Mouse (Mus musculus): Measurements from ENCODE around the gene Spef2.
"Not testable (repeated sequence)": the region's sequence is repeated elsewhere in the genome, so short reads cannot be mapped to it uniquely, and the experiment has no call there.

Spef2 gene

DNA sequence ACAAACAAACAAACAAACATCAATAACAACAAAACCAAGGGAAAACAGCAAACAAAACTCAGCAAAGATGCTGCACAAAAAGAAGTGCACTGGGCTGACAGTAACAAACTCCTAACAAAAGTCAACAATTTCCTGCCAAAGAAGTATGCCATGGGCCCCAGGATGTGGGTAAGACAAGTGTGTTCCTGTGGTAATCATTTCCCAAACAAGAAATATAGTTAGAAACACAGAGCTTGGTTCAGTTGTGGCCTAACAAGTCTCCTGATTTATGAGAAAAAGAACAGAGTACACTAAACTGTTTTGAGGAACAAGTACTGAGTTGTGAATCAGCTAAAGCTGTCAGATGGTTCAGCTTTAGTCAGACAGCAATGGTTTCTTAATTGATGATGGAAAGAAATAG lies 46.8 kb downstream of the Spef2 start:
- Histone ChIP-seq H3K36me3 (ENCODE audit: control insufficient read depth, insufficient read depth, low read length, poor library complexity, severe bottlenecking) (no peaks in the 10 kb centered on the region), H3K27me3 (ENCODE audit: control insufficient read depth, insufficient read depth, low read length, poor library complexity, severe bottlenecking) (no peaks in the 10 kb centered on the region)
- DNase-seq (ENCODE audit: low read depth, low spot score) = no peak

DNA sequence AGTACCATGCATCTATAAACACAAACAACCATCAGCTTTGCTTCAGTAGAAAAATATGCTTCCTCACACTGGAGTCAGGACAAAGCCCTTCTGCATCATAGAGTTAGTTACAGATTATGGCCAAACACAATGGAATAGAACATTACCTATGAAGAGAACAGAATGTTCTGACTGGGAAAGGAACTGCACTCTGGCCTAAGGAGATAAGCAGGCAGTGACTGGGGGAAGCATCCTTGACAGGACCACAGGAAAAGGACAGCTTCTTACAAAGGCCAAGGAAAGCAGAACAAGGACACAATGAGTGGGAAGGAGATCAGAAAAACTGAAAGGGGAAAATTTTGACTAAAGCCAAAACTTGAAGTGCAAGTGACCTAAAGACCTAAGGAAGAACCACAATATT lies 56.9 kb downstream of the Spef2 start:
- H3K36me3 ChIP-seq (ENCODE audit: control insufficient read depth, insufficient read depth, low read length, poor library complexity, severe bottlenecking) = no peaks in the 10 kb centered on the region
- no peak for DNase-seq (ENCODE audit: low read depth, low spot score)

DNA sequence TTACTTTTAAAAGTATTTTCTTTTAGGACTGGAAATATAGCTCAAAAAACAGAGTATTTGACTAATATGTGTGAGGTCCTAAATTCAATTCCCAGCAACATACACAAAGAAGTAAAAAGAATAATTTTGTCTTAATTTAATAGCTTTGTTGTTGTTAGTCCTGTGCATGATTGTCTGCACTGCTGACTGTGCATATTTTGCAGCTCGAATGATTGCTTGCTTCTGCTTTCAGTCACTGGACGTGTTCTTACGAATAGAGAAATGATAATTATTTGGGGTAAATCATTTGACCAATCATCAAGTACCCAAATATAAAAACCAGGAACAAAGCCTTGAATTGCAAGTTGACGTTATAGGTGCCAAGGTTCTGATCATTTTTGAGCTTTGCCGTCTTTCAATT lies 57.8 kb downstream of the Spef2 start:
- H3K36me3 ChIP-seq (ENCODE audit: control insufficient read depth, insufficient read depth, low read length, poor library complexity, severe bottlenecking) = no peaks in the 10 kb centered on the region
- no peak for DNase-seq (ENCODE audit: low read depth, low spot score)
- no peaks in the 10 kb centered on the region for H3K27me3 ChIP-seq (ENCODE audit: control insufficient read depth, insufficient read depth, low read length, poor library complexity, severe bottlenecking)

More for the DNA sequence above, 56.9 kb downstream of the Spef2 start:
- no peaks in the 10 kb centered on the region for H3K27me3 ChIP-seq (ENCODE audit: control insufficient read depth, insufficient read depth, low read length, poor library complexity, severe bottlenecking)

DNA sequence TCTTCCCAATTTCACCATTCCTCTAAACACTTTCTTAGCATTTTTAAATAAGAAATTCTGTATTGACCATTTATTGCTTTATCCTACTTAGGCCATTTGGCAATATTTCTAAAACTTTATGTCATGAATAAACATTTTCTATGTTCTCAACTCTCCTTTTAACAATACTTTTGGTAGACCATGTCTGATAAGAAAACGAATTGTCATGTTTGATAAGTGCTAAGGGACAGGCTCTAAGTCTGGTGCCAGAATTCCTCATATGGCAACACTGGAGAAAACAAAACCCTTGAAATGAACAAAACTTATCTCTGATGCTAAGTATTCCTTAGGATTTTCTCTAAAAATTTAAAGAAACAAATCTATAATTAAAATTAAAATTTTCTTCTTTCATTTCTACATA lies 58.2 kb downstream of the Spef2 start:
- DNase-seq (ENCODE audit: low read depth, low spot score) = no peak
- H3K36me3 ChIP-seq (ENCODE audit: control insufficient read depth, insufficient read depth, low read length, poor library complexity, severe bottlenecking) = no peaks in the 10 kb centered on the region
- H3K27me3 ChIP-seq (ENCODE audit: control insufficient read depth, insufficient read depth, low read length, poor library complexity, severe bottlenecking) = no peaks in the 10 kb centered on the region

DNA sequence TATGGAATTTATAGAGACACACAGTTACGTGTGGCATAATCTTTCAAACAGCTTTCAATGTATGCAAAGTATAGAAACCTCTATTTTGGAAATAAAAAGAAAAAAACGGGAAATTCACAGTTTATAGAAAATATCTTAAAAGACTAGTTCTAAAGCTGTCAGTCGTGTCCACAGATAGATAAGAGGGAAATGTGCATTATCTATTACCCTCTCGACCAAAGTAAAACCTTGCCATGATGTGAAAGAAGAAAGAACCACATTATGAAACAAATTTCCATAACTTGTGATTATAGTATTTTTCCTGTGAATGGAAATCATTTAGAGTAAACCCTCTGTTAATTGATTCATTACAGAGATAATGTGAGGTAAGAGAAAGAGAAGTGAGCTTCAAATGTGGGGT lies 65.2 kb downstream of the Spef2 start:
- H3K27me3 ChIP-seq (ENCODE audit: control insufficient read depth, insufficient read depth, low read length, poor library complexity, severe bottlenecking) = no peaks in the 10 kb centered on the region
- H3K36me3 ChIP-seq (ENCODE audit: control insufficient read depth, insufficient read depth, low read length, poor library complexity, severe bottlenecking) = no peaks in the 10 kb centered on the region
- no peak for DNase-seq (ENCODE audit: low read depth, low spot score)

DNA sequence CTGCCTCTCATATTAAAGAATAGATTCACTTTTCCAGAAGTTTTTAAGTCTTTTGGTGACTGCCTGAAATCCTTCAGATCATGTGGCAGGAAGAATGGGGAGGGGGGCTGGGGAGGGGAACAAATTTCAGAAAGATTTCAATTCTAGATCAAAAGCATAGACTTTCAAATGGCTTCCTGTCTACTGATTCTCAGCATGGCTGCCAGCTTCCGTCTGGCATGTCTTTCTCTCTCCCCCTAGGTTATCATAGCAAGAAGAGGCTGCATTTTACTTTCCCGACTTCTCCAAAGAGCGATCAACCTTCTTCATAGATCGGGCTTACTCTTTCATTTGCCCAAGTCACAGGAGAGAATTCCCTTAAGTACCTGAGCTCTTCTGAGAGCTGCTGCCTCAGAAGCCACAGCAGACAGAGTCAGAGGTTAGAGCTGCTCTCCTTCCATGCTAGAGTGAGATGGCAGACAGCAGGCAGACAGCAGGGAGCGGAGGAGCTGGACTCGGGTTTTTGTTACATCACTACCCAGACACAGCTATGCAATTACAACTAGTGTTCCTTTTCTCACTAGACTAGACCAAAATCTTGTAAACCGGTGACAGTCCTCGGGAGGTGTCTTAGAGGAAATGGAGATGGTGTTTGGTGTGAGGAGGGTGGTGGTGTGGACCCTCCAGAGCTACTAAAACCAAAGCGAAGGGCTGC lies 71.2 kb downstream of the Spef2 start:
- Histone ChIP-seq H3K27me3 (ENCODE audit: control insufficient read depth, insufficient read depth, low read length, poor library complexity, severe bottlenecking) (no peaks in the 10 kb centered on the region), H3K36me3 (ENCODE audit: control insufficient read depth, insufficient read depth, low read length, poor library complexity, severe bottlenecking) (no peaks in the 10 kb centered on the region)
- DNase-seq (ENCODE audit: low read depth, low spot score) = no peak

DNA sequence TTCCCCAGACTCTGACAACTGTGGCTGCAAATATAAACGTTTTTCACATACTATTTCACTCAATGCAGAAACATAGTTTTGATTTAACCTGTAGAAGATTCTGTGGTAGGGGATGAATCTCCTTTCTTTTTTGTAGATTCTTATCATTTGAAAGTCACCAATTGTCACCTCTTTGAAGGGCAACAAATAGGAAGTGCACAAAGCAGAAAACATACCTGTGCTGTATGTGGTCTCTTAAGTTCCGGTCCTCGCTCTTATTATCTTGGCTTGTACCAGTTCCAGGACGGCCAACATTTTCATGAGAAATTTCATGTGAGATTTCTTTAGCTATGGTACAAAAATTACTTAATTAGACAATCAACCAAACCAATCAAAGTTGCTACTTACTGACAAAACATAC lies 80.1 kb downstream of the Spef2 start:
- Histone ChIP-seq H3K27me3 (ENCODE audit: control insufficient read depth, insufficient read depth, low read length, poor library complexity, severe bottlenecking) (no peaks in the 10 kb centered on the region), H3K36me3 (ENCODE audit: control insufficient read depth, insufficient read depth, low read length, poor library complexity, severe bottlenecking) (no peaks in the 10 kb centered on the region)
- DNase-seq (ENCODE audit: low read depth, low spot score) = no peak

DNA sequence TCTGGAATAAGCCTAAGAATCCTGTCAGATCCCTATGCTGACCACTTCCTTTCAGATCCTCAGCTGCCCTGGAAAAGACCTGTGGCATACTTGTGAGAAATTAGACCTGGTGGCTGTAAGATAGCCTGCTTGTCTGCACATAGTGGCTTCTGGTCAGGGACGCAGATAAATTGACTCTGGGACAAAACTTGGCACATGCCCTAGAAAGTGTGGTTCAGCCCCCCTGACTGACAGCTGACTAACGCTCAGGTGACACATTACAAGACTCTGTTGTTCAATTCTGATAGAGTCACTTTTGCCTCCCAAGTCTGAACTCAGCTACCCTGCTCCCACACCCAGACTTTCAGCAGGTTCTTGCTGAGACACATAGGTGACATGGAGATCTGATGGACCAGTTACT lies 83.7 kb downstream of the Spef2 start:
- not testable (repeated sequence) for DNase-seq (ENCODE audit: low read depth, low spot score); H3K27me3 ChIP-seq (ENCODE audit: control insufficient read depth, insufficient read depth, low read length, poor library complexity, severe bottlenecking); H3K36me3 ChIP-seq (ENCODE audit: control insufficient read depth, insufficient read depth, low read length, poor library complexity, severe bottlenecking)

DNA sequence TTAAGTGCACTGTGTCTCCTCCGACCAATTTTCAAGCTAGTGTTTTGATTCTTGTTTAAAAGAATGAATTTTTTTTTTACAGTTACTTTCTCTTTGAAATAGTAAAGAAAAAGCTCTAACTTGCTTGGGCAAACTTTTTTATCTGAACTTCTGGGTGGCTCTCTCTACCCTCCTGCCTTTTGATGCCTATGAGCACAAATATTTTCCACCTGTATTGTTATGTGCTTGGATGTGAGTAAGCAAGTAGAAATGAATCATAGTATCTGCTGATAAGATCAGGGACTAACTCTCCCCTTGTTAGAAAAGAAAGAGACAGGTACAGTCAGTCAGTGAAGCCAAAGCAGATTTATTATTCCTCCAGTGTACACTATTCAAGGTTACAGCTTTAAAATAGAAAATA lies 87.5 kb downstream of the Spef2 start:
- DNase-seq (ENCODE audit: low read depth, low spot score) = no peak
- Histone ChIP-seq H3K27me3 (ENCODE audit: control insufficient read depth, insufficient read depth, low read length, poor library complexity, severe bottlenecking) (no peaks in the 10 kb centered on the region), H3K36me3 (ENCODE audit: control insufficient read depth, insufficient read depth, low read length, poor library complexity, severe bottlenecking) (no peaks in the 10 kb centered on the region)

DNA sequence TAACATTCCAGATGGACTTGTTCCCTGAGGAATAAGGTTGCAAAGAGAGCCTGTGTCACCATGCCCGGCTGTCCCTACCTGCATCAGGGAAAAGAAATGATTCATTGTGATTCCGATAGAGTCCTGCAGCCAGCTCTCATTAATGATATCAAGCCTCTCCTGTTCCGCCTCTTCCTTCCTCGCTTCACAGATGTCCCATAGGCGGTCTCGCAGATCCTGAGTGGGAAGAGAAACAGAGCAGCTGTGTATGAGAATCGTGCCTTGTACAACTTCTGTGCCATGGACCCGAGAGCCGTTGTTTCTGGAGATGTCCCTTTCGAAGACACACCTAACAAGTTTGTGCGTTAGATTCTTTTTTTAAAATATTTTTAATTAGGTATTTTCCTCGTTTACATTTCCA lies 114.2 kb downstream of the Spef2 start:
- no peak for DNase-seq (ENCODE audit: low read depth, low spot score)
- Histone ChIP-seq H3K27me3 (ENCODE audit: control insufficient read depth, insufficient read depth, low read length, poor library complexity, severe bottlenecking) (no peaks in the 10 kb centered on the region), H3K36me3 (ENCODE audit: control insufficient read depth, insufficient read depth, low read length, poor library complexity, severe bottlenecking) (no peaks in the 10 kb centered on the region)

DNA sequence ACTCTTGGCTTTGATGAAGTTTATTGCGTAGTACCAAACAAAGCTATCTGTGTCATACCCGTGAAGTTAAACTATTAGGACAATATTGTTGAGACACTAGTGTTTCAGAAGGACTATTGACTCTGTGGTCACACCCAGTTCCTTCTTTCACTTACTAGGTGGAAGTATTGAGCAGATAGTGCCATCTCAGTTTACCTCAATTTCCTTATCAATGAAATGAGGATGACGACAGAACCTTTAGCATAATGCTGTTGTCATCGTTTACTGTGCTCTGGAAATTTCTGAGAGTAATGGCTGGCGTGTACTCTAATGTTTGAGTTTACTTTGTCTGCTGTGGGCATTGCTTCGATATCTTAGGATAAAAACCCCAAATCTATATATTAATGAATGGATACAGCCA lies 117.0 kb downstream of the Spef2 start:
- Histone ChIP-seq H3K36me3 (ENCODE audit: control insufficient read depth, insufficient read depth, low read length, poor library complexity, severe bottlenecking) (no peaks in the 10 kb centered on the region), H3K27me3 (ENCODE audit: control insufficient read depth, insufficient read depth, low read length, poor library complexity, severe bottlenecking) (no peaks in the 10 kb centered on the region)
- DNase-seq (ENCODE audit: low read depth, low spot score) = no peak

DNA sequence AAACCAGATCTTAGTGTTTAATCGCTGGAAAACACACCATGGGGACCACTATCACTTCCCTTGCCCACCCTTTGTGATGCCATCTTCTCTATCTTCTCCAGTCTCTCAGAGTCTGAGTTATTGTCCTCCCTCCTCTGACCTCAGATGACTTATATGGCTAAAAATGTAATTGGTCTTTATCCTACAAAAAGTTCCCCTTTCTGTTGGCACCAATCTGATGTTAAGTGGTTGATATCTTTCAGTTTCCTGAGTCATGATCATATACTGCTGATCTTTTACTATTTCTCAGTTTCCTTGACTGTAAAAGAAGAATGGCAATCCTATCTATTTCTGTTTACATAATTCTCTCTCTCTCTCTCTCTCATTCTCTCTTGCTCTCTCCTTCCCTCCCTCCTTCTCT lies 119.0 kb downstream of the Spef2 start:
- DNase-seq (ENCODE audit: low read depth, low spot score) = no peak
- no peaks in the 10 kb centered on the region for H3K36me3 ChIP-seq (ENCODE audit: control insufficient read depth, insufficient read depth, low read length, poor library complexity, severe bottlenecking)
- H3K27me3 ChIP-seq (ENCODE audit: control insufficient read depth, insufficient read depth, low read length, poor library complexity, severe bottlenecking) = no peaks in the 10 kb centered on the region

DNA sequence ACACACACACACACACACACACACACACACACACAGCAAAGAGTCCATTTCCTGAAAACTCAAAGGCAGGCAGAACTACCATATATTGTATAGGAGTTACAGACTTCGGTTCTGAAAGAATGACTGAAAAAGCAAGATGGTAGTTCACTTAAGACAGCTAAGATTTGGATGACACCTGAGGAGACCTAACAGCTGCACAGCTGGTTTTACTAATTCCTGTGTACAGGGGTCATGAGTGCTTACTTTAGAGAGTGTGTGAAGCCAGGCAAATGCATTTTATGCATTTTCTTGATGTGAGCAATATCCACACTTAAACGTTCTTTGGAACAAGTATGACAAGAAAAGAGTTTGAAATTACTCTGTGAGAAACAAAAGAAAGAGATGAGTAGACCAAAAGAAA lies 124.0 kb downstream of the Spef2 start:
- Histone ChIP-seq H3K27me3 (ENCODE audit: control insufficient read depth, insufficient read depth, low read length, poor library complexity, severe bottlenecking) (no peaks in the 10 kb centered on the region), H3K36me3 (ENCODE audit: control insufficient read depth, insufficient read depth, low read length, poor library complexity, severe bottlenecking) (no peaks in the 10 kb centered on the region)
- no peak for DNase-seq (ENCODE audit: low read depth, low spot score)

DNA sequence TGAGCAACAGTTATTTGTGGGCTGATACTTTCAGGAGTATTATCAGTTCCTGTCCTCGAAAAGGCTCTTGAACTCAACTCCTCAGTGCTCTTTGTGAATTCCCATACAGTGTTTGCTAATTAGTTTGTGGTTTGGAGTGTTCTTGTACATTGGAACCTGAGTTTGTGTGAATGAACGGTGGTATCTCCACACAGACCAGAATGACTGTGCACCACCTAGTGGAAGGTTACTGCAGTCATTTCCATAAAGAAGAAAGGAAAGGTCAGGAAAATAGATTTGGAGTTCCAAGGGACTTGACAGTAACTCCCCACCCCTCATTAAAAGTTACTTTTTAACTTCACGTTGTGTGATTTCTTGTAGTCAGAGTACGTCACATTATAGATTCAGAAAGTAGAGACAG lies 140.5 kb downstream of the Spef2 start:
- no peaks in the 10 kb centered on the region for H3K27me3 ChIP-seq (ENCODE audit: control insufficient read depth, insufficient read depth, low read length, poor library complexity, severe bottlenecking)
- H3K36me3 ChIP-seq (ENCODE audit: control insufficient read depth, insufficient read depth, low read length, poor library complexity, severe bottlenecking) = no peaks in the 10 kb centered on the region; the same call in 1 of the 2 replicates
- peak; percentile 29 for DNase-seq (ENCODE audit: low read depth, low spot score)

DNA sequence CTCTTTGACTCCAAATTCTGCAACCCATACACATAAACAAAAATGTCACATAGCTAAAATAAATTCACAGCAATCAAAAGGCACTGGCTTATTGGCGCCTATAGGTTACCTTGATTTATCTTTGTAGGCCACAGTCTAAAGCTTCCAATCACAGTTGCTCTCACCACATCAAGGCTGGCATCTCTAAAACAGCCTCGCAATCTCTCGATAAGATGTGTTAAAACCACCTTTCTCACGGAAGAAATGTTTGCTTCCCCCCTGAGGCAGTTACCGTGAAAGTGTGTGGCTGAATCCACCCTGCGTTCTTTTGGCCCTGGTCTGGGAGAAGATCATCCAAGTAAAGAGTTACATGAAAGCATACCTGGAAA lies 148.6 kb downstream of the Spef2 start:
- H3K27me3 ChIP-seq (ENCODE audit: control insufficient read depth, insufficient read depth, low read length, poor library complexity, severe bottlenecking) = no peaks in the 10 kb centered on the region
- no peak for DNase-seq (ENCODE audit: low read depth, low spot score)
- H3K36me3 ChIP-seq (ENCODE audit: control insufficient read depth, insufficient read depth, low read length, poor library complexity, severe bottlenecking) = no peaks in the 10 kb centered on the region

DNA sequence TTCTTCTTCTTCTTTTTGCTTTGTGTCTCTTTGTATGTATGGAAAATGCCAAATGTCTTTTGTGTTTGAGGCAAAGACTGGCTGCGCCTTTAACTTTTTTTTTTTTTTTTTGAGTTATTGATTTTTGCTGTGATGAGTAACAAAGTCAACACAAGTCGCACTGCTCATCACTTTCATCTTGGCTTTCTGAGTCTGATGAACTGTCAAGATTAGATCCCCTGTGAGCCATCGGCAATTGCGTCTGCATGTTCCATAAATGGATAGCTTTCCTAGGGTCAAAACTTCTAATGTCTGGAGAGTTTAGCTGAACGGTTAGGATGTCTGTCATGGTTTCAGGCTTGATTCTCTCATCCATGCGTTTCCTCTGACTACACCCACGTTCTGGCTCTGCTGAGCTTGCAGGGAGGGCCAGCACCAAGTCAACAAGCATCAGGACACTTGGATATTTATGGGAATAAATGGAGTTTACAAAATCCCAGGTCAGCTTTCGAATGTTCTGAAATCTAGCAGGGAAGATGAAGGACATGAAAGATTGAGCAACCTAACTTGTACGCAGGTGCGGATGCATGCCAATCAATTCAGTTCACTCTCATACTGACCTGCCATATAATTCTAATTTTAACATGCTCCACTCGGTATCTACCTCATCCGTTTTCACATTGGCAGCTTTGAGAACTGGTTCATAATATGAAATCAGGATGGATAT lies 149.1 kb downstream of the Spef2 start:
- DNase-seq (ENCODE audit: low read depth, low spot score) = no peak
- no peaks in the 10 kb centered on the region for H3K36me3 ChIP-seq (ENCODE audit: control insufficient read depth, insufficient read depth, low read length, poor library complexity, severe bottlenecking)
- no peaks in the 10 kb centered on the region for H3K27me3 ChIP-seq (ENCODE audit: control insufficient read depth, insufficient read depth, low read length, poor library complexity, severe bottlenecking)

Data from splenic B cell, adult 2 months (primary cell).